Mouse (Mus musculus) lung, embryonic 14.5 days (tissue): ENCODE data around the gene Cadm1. TPM values are rescaled to one million over a fixed set of nuclear protein-coding genes. Genes with fewer than 3 reads are reported as not detected.
A peak's percentile ranks its signal among the peaks of the same experiment; 100 is the strongest.

Source experiments
- ATAC-seq: fragments of 200-750 bp; cut with Nextera tagmentation; 2 replicates; pipeline ENCODE4 v1.8.0; 2017; ENCODE audit warnings: mild to moderate bottlenecking, moderate TSS enrichment, moderate library complexity; ENCODE audit not compliant: insufficient read depth
- DNase-seq: peaks from one replicate; pipeline ENCODE4 v3.0.0-alpha.2; 2015
- H3K27ac ChIP-seq: fragments of 300-500 bp; sonication (generic); 2 replicates; pipeline ENCODE4 v1.5.1; 2014; ENCODE audit warnings: low read depth, mild to moderate bottlenecking, moderate library complexity
- H3K27me3 ChIP-seq: fragments of 300-500 bp; sonication (generic); 2 replicates; pipeline ENCODE4 v1.6.1; 2014; ENCODE audit warnings: low read length, control low read depth; ENCODE audit not compliant: insufficient read depth
- H3K36me3 ChIP-seq: fragments of 300-500 bp; sonication (generic); 2 replicates; pipeline ENCODE4 v1.6.1; 2014; ENCODE audit warnings: control low read depth; ENCODE audit not compliant: insufficient read depth
- H3K4me1 ChIP-seq: fragments of 300-500 bp; sonication (generic); 2 replicates; pipeline ENCODE4 v1.6.1; 2014; ENCODE audit warnings: antibody characterized with exemption, control low read depth; ENCODE audit not compliant: insufficient read depth
- H3K4me2 ChIP-seq: fragments of 300-500 bp; sonication (generic); 2 replicates; pipeline ENCODE4 v1.6.1; 2014; ENCODE audit warnings: mild to moderate bottlenecking
- H3K4me3 ChIP-seq: fragments of 300-500 bp; sonication (generic); 2 replicates; pipeline ENCODE4 v1.5.1; 2014; ENCODE audit warnings: low read depth, low read length
- H3K9ac ChIP-seq: fragments of 300-500 bp; sonication (generic); 2 replicates; pipeline ENCODE4 v1.6.1; 2014
- H3K9me3 ChIP-seq: fragments of 300-500 bp; sonication (generic); 2 replicates; pipeline ENCODE4 v1.6.1; 2016; ENCODE audit warnings: low read depth, low read length, control low read depth
- CTCF ChIP-seq: IDR thresholded peaks from 2 replicates; pipeline ENCODE4 v1.5.1; 2016; ENCODE audit warnings: antibody characterized with exemption, low read depth
- WGBS: fragments of 180-500 bp; shearing (Covaris S2); extraction: QIAGEN DNeasy Blood & Tissue Kit; methylation state at CpG from one replicate; pipeline ENCODE4 v1.1.7; 2014; 5-methylcytosine and 5-hydroxymethylcytosine counted together
- polyA plus RNA-seq: library from polyadenylated mRNA; unstranded; fragments of >200 nt; fragmentation: Nextera tagmentation; extraction: Ambion mirVana; gene quantifications from 2 replicates; pipeline ENCODE4 v1.2.1, GENCODE M21; 2014

Cadm1 gene
- polyA plus RNA-seq, 1 experiment from 2014 or later: 94.5 TPM

GRCm38 (mm10) chr9:47762913-47763312 is 232.9 kb downstream of the Cadm1 start:
- no peaks in the 10 kb centered on the region; the same call in 1 of the 2 replicates for H3K27me3 ChIP-seq
- DNase-seq (no peak), ATAC-seq (no peak)
- no peak overlapping the region for H3K4me3 ChIP-seq
- H3K9ac ChIP-seq: no peak overlapping the region
- no peaks in the 10 kb centered on the region for H3K36me3 ChIP-seq
- no peaks in the 10 kb centered on the region for H3K9me3 ChIP-seq
- TF ChIP-seq CTCF: no peak
- 73% methylated on average over 5 of the region's 5 CpGs for WGBS
- H3K4me2 ChIP-seq: no peak overlapping the region
- no peaks in the 10 kb centered on the region; the same call in 1 of the 2 replicates for H3K4me1 ChIP-seq
- no peak overlapping the region for H3K27ac ChIP-seq

- WGBS: 12% methylated on average over 5 of the region's 5 CpGs
- Histone ChIP-seq H3K4me2 (peak overlapping the region; percentile 3; the same call in 1 of the 2 replicates), H3K36me3 (no peaks in the 10 kb centered on the region), H3K4me1 (no peaks in the 10 kb centered on the region; the same call in 1 of the 2 replicates), H3K27ac (no peak overlapping the region), H3K9me3 (no peaks in the 10 kb centered on the region), H3K27me3 (no peaks in the 10 kb centered on the region; the same call in 1 of the 2 replicates), H3K9ac (no peak overlapping the region), H3K4me3 (no peak overlapping the region)
- DNase-seq (peak; percentile 40), ATAC-seq (no peak)
- TF ChIP-seq CTCF: no peak
Measured at GRCm38 (mm10) chr9:47764920-47765319, 234.9 kb downstream of the Cadm1 start.

- no peak for ATAC-seq
- TF ChIP-seq CTCF: no peak
- Histone ChIP-seq H3K4me1 (peaks cover 3% of the 10 kb centered on the region), H3K27ac (no peak overlapping the region), H3K4me2 (peak overlapping the region; percentile 3; the same call in 1 of the 2 replicates), H3K36me3 (no peaks in the 10 kb centered on the region), H3K27me3 (no peaks in the 10 kb centered on the region; the same call in 1 of the 2 replicates), H3K9ac (no peak overlapping the region), H3K4me3 (no peak overlapping the region), H3K9me3 (no peaks in the 10 kb centered on the region)
- DNase-seq: peak; percentile 53
- WGBS: 36% methylated on average over 13 of the region's 13 CpGs
Measured at GRCm38 (mm10) chr9:47765323-47765722, 235.3 kb downstream of the Cadm1 start.

- Histone ChIP-seq H3K27ac (no peak overlapping the region), H3K36me3 (no peaks in the 10 kb centered on the region), H3K9me3 (no peaks in the 10 kb centered on the region), H3K4me3 (no peak overlapping the region), H3K27me3 (no peaks in the 10 kb centered on the region; the same call in 1 of the 2 replicates), H3K4me1 (peaks cover 11% of the 10 kb centered on the region), H3K4me2 (no peak overlapping the region), H3K9ac (no peak overlapping the region)
- peak; percentile 19 for DNase-seq
- TF ChIP-seq CTCF: no peak
- ATAC-seq: 0 out of 2 replicates have a peak, but pooled peaks have one; percentile 39
- 40% methylated on average over 10 of the region's 10 CpGs for WGBS
Measured at GRCm38 (mm10) chr9:47766342-47766741, 236.4 kb downstream of the Cadm1 start.

GRCm38 (mm10) chr9:47770836-47771235 is 240.9 kb downstream of the Cadm1 start:
- Histone ChIP-seq H3K9ac (no peak overlapping the region), H3K4me1 (peaks cover 17% of the 10 kb centered on the region), H3K27me3 (no peaks in the 10 kb centered on the region), H3K9me3 (no peaks in the 10 kb centered on the region), H3K27ac (no peak overlapping the region; the same call in 1 of the 2 replicates), H3K4me3 (no peak overlapping the region), H3K4me2 (peak overlapping the region; percentile 29), H3K36me3 (no peaks in the 10 kb centered on the region)
- TF ChIP-seq CTCF: no peak
- WGBS: 24% methylated on average over 11 of the region's 11 CpGs
- DNase-seq (peak; percentile 54), ATAC-seq (no peak)

- ATAC-seq (no peak), DNase-seq (no peak)
- Histone ChIP-seq H3K9ac (no peak overlapping the region), H3K4me3 (no peak overlapping the region), H3K27me3 (0 out of 2 replicates have a peak, but pooled peaks cover 3% of the 10 kb centered on the region), H3K4me1 (peaks cover 17% of the 10 kb centered on the region), H3K9me3 (no peaks in the 10 kb centered on the region), H3K27ac (no peak overlapping the region), H3K4me2 (no peak overlapping the region), H3K36me3 (no peaks in the 10 kb centered on the region)
- no peak for TF ChIP-seq CTCF
- 28% methylated on average over 5 of the region's 5 CpGs for WGBS
Measured at GRCm38 (mm10) chr9:47771953-47772352, 242.0 kb downstream of the Cadm1 start.

GRCm38 (mm10) chr9:47772750-47773149 is 242.8 kb downstream of the Cadm1 start:
- WGBS: 89% methylated on average over 6 of the region's 6 CpGs
- Histone ChIP-seq H3K4me2 (no peak overlapping the region), H3K9me3 (no peaks in the 10 kb centered on the region), H3K27ac (no peak overlapping the region), H3K4me1 (peaks cover 17% of the 10 kb centered on the region), H3K36me3 (no peaks in the 10 kb centered on the region), H3K4me3 (no peak overlapping the region), H3K9ac (no peak overlapping the region), H3K27me3 (0 out of 2 replicates have a peak, but pooled peaks cover 4% of the 10 kb centered on the region)
- no peak for TF ChIP-seq CTCF
- DNase-seq: no peak
- ATAC-seq: no peak
